Mouse (Mus musculus) erythroblast, adult 5-6 weeks (primary cell): ENCODE results near the gene Rac2. TPM values are rescaled to one million over a fixed set of nuclear protein-coding genes. Genes with fewer than 3 reads are reported as not detected.

Experiments used
- ATAC-seq: replicated peaks from 2 replicates; pipeline ENCODE4 v1.8.0; 2016; ENCODE audit warnings: moderate number of reproducible peaks, mild to moderate bottlenecking, moderate TSS enrichment, inconsistent platforms; ENCODE audit not compliant: poor library complexity, low FRiP score, severe bottlenecking
- total RNA-seq, 2 experiments: library from RNA; stranded (forward) in 1 of 2; stranded (reverse) in 1 of 2; fragments of 150-400 nt in 1 of 2; fragments of 200-764, 138-1000 nt in 1 of 2; gene quantifications; 2 replicates each; pipeline versions ENCODE4 v1.2.3 to v1.2.4; 2015 to 2017; ENCODE audit warnings: low replicate concordance in 2 of 2

The Rac2 gene
- total RNA-seq, 2 experiments from 2014 or later: 78.9 to 142 TPM

- ATAC-seq: no peak
Measured at GRCm38 (mm10) chr15:78530671-78531450, 41.7 kb downstream of the Rac2 start, which contains the start of gene C1qtnf6. C1qtnf6 (minus strand) TSS chr15:78531416.

GRCm38 (mm10) chr15:78530141-78530540 lies 42.4 kb downstream of the Rac2 start:
- no peak for ATAC-seq

- no peak for ATAC-seq
Measured at GRCm38 (mm10) chr15:78529428-78529990, 43.1 kb downstream of the Rac2 start.

DNA sequence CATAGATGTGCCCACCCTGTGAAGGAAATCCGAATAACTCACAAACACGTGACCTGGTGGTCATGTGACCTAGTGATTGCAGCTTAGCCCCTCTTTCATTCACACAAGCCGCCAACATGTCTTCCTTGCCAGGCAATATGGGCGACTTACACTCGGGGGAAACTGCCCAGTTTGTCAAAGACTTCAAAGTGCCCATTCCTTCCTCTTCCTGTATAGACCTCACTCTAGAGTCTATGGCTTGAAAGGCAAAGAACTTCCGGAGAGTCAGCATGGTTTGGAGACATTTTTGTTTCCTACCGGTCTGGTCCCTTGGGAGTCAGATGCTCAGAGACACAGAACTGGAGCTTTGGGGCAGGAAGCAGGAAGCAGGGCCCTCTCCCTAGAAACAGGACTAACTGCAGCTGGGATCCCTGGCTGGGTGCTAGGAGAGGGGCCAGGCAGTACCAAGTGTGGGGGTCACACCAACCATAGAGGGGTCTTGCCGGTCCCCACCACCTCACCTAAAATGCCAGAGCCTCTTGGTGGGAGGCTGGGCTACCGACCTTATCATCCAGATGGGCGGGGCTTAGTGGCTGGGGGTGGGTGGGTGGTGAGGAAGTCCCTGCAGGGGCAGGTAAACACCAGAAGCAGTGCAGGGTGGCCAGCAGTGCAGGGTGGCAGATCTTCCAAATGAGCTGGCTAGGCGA lies 43.7 kb downstream of the Rac2 start:
- ATAC-seq: no peak

GRCm38 (mm10) chr15:78527973-78528372 lies 44.6 kb downstream of the Rac2 start:
- no peak for ATAC-seq

DNA sequence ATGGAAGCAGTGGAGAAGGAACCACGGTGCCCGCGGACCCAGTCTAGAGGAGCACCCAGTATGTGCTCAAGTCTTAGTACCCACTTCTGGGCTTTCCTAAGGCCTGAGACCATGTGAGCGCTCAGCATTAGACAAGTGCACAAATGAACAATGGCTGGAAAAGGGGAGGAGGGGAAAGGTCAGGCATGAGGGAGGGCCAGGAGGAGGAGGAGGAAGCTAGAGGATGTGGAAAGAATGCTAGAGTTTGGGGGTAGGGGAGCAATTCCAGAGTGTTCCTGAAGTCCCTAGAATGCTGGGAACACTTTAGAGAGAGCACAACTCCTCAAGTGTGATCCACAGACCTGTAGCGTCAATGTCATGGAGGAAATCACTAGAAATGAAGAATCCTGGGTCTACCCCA lies 48.4 kb downstream of the Rac2 start:
- ATAC-seq: no peak

- ATAC-seq: no peak
Measured at GRCm38 (mm10) chr15:78521892-78522291, 50.7 kb downstream of the Rac2 start.

- no peak for ATAC-seq
Measured at GRCm38 (mm10) chr15:78521331-78521730, 51.3 kb downstream of the Rac2 start.

- ATAC-seq: no peak
Measured at GRCm38 (mm10) chr15:78520112-78520715, 52.4 kb downstream of the Rac2 start.

DNA sequence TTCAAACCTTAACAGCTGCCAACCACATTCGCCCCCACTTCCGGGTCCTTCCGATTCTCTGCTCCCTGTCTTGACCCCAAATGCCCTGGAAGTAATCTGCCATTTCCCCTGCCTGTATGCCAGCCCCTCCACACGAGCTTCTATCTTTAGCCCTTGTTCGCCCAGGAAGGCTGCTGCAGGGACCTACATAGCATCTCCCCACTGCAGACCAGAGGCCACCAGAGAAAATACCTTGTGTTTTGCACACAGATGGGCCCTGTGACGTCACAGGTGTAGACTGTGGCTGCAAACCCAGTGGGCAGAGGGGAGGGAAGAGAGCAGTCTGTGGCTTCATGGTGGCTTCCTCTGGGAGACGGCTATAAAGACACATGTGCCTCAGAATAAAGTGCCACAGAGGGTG lies 54.4 kb downstream of the Rac2 start:
- no peak for ATAC-seq

DNA sequence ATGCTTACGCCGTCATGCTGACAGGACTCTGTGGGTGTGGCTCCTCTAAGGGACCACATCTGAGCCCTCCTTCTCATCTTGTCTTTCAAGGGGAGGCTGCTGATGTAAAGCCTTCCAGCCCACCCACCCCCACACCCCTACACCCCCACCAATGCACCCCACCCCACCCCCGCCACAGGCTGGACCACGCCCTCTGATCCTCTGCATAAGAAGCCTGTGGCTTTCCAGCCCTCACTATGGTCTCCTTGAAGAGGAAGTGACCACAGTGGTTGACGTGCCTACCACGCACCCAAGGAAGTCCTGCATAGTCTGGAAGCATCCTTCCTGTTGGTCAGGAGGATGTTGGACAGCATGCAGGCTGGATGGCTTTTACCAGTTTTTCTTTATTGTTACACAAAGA lies 56.8 kb downstream of the Rac2 start:
- no peak for ATAC-seq

GRCm38 (mm10) chr15:78514393-78515146 lies 58.0 kb downstream of the Rac2 start:
- peak; percentile 79 for ATAC-seq

- no peak for ATAC-seq
Measured at GRCm38 (mm10) chr15:78513019-78513418, 59.6 kb downstream of the Rac2 start.

- ATAC-seq: no peak
Measured at GRCm38 (mm10) chr15:78511951-78512350, 60.6 kb downstream of the Rac2 start.

- no peak for ATAC-seq
Measured at GRCm38 (mm10) chr15:78510736-78511135, 61.8 kb downstream of the Rac2 start.

- no peak for ATAC-seq
Measured at GRCm38 (mm10) chr15:78510121-78510576, 62.4 kb downstream of the Rac2 start.

DNA sequence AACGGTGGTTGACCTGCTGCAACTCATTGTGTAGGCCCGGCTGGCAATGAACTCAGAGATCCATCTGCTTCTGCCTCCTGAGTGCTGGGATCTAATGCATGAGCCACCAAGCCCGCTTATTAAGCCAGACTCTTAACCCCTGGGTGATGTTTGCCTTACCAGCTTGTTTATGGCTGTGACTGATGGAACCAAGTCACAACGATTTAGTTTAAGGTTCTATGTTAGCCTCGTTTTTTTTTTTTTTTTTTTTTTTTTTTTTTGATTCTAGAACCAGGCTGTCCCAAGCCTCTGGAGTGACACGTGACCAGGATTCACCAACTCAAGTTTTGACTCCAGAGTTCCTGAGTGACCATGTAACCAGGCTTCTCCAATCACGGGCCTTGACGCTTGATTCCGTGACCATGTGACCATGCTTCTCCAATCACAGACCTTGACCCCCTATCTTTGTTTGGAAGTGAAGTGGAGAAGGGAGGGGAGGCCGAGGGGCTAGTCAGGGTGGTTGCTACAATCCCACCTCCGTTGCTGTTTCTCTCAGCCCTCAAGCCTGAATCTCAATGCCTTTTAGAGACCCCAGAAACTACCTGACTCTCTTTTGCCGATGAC lies 63.2 kb downstream of the Rac2 start:
- ATAC-seq: no peak
